Mouse (Mus musculus) lung, postnatal 10 days (tissue): ENCODE measurements at regions not wholly inside any gene's neighbourhood (a gene's known extent, or its start where the extent isn't known, plus 50 kb on each side); places are given as distances from the start of the nearest gene placed in this dataset.
A peak's percentile ranks its signal among the peaks of the same experiment; 100 is the strongest.

Experiments used
- DNase-seq: peaks from one replicate; pipeline ENCODE4 v3.0.0; 2021

DNA sequence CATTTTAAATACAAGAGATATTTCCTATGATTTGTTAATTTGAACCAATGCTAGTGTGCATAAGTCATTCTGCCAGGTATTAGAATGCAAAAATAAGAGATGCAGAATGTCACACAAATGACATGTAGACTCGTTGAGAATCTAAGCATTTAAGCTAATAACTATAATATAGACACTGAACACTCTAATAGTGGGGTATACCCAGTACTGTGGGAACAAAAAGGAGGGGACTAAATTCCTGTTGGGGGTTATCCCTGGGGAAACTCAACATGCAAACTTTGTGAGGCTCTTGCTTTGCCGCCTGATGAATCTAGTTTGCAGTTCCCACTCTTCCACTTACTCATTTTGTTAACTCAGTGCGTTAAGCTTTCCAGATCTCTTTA lies 154.0 kb upstream of the Tnc start:
- DNase-seq, result no peak

DNA sequence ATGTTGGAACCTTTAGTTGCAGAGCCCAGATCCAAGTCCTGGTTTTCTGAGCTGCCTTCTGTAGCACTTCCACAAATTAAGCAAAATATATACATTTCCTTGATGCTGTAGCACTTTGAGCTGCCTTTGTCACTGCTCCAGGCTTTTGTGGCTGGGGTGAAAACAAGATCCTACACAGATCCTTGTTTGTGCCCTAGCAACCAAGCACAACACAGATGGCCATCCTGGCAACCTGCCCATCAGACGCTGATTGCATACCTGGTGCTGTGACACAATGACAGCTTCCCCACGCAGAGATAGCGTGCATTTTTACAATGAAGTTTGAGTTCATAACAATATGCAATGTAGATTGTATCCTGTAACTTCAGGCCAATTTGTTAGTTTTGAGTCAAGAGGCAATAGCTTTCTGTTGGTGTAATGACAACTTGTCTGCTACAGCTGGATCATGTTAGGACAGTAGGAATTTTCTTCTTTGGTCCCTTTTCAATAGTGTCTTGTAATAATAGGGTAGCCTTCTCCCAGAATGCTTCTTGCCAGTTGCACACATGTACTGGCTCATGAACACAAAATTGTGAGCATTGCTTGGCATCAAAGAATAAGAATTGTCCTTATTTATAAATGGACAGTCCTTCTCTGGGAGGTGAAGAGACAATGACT lies 153.5 kb upstream of the Tnc start:
- DNase-seq, result peak; percentile 47

DNA sequence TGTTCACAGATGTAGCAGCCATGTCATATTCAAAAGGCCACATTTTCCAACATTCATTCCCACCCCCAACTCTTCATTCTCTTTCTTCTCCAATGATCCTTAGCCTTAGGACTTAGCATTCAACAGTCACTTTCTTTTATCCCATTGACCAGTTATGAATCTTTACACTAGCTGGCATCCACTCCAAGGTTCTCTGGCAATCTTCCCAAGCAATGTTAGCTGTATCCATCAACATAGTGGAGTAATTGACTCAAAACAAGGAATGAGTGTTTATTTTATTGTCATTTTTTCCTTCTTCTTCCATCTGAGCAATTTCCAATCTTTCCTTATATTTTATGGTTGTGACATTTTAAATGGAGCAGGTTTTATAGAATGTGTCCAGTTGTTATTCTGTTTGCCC lies 138.2 kb upstream of the Tnc start:
- no peak for DNase-seq

DNA sequence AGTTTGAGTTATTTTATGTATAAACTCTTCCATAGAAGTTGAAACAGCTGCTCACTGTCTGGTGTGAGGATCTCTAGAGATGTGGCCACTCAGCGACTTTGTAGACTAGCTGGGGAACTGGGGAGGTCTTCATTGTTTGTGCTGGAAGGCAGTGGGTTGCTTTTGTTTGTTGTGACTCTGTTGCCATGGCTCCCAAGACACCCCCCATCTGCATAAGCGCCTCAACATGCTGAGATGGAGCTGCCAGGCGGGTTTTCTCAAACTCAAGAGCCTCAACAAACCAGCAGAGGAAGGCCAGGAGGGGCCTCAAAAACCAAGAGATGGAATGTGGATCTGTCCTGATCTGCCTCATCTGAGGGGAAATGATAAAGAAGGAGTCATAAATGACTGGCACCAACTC lies 129.1 kb upstream of the Tnc start:
- peak; percentile 77 for DNase-seq

DNA sequence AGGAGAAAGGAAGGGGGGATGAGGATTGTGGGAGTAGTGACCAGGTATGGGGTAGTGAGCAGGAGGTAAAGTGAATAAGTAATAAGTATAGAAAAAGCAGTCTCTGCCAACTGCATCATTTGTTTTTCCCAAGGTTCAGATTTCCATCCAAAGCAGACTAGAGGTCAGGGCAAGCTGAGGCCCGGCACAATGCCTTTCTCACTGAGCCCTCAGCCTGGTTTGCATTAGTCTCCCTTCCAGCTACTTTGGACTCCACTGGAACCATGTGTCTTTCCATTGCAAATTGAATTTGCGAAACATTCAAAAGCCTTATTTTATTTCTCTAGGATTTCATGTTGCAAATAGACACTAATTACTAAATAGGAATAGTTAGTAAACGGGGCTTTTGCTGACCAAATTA lies 124.7 kb upstream of the Tnc start:
- DNase-seq, result no peak

DNA sequence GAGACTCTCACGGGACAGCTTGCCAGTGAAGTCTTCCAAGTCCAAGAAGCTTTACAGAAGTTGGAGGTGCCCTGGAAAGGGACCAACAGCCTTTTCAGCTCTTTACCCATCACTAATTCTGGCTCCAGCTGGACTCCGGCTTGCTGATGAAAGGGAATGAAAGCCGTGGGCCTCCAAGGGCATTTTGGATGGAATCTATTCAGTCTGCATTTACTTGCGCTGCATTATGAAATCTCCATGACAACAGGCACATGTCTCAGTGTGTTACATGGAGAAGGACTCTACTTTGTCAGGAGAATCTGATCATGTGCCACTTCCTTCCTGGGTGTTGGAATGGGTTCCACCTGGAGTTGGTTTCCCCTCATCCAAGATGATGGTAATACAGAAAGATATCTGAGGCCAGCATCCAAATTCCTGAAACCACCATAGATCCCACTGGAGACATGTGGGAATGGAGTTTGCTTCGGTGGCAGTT lies 102.2 kb upstream of the Tnc start:
- peak; percentile 75 for DNase-seq

DNA sequence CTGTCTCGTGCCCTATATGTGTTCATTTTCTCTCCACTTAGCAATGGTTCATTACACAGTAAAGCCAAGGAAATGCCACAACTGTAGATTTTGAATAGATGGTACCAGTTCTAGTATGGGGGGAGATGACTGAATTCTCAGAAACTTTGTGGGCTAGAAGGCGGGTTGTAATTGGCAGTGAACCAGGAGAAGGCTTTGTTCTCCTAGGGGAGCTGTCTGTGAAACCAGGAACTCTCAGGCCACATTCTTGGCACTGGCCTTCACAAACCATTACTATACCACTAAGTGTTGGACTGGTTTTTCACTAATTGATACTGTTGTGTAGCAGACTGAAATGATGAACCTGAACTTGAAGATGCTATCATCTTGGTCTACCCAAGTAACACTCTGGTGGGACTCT lies 99.1 kb upstream of the Tnc start:
- no peak for DNase-seq

DNA sequence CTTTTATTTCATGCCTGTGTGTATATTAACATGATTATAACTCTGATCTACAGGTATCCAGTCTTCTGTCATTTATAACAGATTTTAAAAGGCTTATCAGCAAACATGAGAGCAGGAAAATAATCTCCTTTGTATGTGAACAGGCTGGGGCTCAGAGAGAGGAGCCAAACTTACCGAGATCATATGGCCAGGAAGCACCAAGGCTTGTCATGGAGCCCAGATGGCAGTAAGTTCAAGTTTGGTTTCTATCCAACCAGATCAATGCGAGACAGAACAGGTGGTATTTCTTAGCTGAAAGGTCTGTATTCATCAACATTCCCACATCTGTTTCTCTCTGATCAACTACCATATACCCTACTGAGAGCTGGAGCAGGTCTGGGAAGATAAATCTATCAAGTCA lies 96.1 kb upstream of the Tnc start:
- DNase-seq, result no peak

DNA sequence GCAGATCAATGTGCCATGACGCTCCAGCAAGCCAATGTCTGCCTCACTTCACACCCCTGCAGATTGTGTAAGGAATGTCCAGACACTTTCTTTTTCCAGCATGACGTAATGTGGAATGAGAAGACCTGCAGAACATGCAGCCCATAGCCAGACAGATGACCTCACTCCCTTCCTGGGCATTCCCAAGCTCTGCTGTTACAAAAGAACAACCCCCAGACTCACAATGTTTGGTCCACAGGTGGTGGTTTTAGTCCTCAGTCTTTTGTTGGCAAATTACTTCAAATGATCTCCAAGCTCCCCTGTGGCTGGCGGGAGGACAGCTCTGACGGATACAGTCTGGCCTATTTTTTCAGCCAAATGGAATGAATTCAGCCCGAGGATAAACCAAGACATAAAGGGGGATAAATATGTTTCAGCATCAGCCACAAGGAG lies 95.6 kb upstream of the Tnc start:
- peak; percentile 54 for DNase-seq

DNA sequence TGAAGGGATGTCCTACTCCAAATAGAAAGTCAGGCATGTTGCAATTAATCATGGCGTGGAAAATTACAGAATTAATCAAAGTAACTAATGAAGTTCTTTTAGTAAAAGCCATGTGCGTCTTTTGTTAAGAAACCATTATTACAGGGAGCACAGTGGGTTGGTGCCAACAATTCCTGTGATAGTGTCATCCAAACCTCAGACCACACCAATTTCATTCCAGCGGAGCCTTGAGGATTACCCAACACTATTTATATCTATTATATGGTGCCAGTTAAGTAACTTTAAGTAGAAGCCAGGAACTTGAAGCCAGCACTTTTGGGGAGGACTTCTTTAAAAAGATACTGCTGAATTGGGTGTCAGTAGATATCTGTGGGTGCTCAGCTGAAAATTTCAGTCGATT lies 93.0 kb upstream of the Tnc start:
- DNase-seq, result no peak

DNA sequence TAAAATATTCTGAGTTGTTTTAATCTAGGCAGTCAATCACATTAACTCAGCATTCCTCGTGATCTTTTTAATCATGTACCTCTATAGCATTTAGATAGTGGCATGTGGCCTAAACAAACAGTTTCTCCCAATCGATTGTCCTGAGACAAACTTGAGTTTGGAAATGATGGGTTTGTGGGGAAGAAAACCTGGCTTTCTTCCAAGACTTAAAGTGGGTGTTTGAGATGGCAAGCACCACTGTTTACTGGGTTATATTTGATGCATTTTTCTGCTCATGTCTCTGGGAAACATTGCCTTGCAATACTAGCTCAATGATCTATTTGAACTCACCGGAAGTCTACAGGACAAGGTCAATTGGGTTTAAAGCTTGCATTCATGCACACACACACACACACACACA lies 88.2 kb upstream of the Tnc start:
- DNase-seq, result no peak

DNA sequence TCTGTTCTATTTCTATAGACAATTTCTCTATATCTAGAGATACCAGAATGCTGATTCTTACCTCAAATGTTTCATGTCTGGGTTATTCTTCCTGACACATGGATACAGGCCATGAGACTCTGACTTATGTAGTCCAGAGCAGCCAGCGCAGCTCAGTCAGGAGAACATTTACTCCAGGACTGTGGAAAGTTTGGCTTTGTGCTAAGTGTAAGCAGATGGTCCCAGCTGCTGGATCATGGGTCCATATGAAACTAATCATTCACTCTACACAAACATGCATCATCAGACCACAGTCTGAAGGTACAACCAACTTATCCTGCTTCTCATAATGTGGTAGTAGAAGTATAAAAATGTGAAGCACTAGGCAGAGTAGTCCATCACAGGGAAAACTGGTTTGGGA lies 82.5 kb upstream of the Tnc start:
- peak; percentile 64 for DNase-seq

DNA sequence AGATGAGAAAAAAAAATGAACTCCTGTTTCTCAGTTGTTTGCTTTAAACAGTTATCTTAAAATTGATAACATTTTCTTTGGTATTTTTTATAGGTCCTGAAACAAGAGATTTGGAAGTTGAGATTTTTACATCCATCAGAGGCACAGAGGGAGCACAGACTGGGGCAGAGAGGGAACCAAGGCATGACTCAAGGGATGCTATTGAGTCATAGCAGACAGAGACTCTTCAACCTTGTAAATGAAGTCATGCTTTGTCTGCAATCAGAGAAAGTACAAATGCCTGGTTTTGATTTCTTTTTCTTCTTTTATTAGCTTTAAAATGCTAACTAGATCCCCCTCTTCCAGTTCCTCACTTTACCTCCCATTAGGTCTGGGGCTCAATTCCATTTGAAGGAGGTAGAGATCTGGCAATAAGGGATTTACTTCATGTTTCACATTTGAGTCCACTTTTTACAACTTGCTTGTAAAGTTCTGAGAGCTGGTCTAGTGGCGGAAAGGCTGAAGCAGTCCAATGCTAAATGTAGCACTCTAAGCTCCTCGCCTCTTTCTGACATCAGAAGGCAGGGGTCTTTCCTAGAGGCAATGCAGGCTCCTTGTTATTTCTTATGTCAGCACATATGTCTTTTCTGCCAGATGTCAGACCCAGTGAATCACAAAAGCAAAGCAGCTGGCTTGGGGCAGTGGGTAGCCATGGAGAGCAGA lies 77.7 kb upstream of the Tnc start:
- no peak for DNase-seq

DNA sequence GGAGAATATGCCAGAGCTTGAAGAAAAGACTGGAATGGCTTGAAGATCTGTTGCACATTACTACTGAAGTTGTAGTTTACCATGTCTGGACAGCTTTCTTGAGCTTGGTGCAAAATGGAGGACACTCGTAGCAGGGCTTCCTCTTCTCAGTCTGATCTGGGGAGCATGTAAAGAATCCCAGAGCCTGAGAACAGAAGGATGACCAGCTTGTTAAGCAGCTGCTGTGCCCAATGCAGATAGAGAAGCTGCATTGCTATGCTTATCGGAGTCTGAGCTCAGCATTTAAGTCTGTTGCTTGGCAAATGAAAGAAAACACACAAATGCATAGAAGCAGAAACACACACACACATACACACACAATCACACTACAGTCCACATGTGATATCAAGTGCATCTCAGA lies 76.9 kb upstream of the Tnc start:
- DNase-seq, result no peak

DNA sequence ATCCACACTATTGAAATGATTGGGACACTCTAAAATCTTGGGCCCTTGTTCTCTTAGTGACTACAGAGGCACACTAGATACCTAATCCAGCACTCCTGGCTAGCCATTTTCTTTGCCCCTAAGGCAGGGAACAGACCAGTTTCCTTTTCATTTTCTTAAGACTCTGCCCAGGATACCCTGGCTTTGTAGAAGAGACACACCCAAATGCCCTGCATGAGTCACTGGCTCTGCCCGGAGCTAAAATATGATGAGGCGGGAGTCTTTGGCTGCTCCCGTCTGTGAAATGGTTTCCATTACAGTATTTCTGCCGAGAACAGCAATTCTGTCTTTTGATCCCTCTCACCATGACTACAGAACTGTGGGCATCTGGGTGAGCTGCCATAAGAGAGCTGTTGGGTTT lies 51.4 kb upstream of the Tnc start:
- DNase-seq, result no peak
